Mouse (Mus musculus): ENCODE results near the gene Sfxn5. TPM values are rescaled to one million over a fixed set of nuclear protein-coding genes. Genes with fewer than 3 reads are reported as not detected.

Sfxn5 gene
- 1.1 TPM for polyA plus RNA-seq (2017; shearing (Covaris generic))

GRCm38 (mm10) chr6:85333000-85333669, at the start of gene Sfxn5:
Gene Sfxn5, minus strand, starts transcription at chr6:85333422.

GRCm38 (mm10) chr6:85373951-85374733, 40.9 kb upstream of the Sfxn5 start, which contains the start of gene Rab11fip5:
Gene Rab11fip5, minus strand, starts transcription at chr6:85374634.

GRCm38 (mm10) chr6:85187340-85188211, 145.6 kb downstream of the Sfxn5 start, which contains the start of gene Emx1:
Gene Emx1, plus strand, starts transcription at chr6:85187438.

Other genes starting within 250 kb of the Sfxn5 start
- gene Spr, start 195.7 kb downstream of the Sfxn5 start, polyA plus RNA-seq (2017; shearing (Covaris generic)) = 43.2 TPM
- not detected for gene Emx1, start 146.0 kb downstream of the Sfxn5 start, polyA plus RNA-seq (2017; shearing (Covaris generic))
- 0.43 TPM for gene Rab11fip5, start 41.2 kb upstream of the Sfxn5 start, polyA plus RNA-seq (2017; shearing (Covaris generic))
- gene Noto, start 90.5 kb upstream of the Sfxn5 start, polyA plus RNA-seq (2017; shearing (Covaris generic)) = not detected
- 42.9 TPM for gene Smyd5, start 98.6 kb upstream of the Sfxn5 start, polyA plus RNA-seq (2017; shearing (Covaris generic))
- 302 TPM for gene Cct7, start 118.1 kb upstream of the Sfxn5 start, polyA plus RNA-seq (2017; shearing (Covaris generic))
- 10.8 TPM for gene Pradc1, start 118.5 kb upstream of the Sfxn5 start, polyA plus RNA-seq (2017; shearing (Covaris generic))
- 0.16 TPM for gene Fbxo41, start 169.6 kb upstream of the Sfxn5 start, polyA plus RNA-seq (2017; shearing (Covaris generic))
- 0.46 TPM for gene Egr4, start 180.2 kb upstream of the Sfxn5 start, polyA plus RNA-seq (2017; shearing (Covaris generic))

Measured in effector memory CD4-positive, alpha-beta T cell, adult 7 months (primary cell).